Mouse (Mus musculus) kidney, adult 8-10 months (tissue): Measurements from ENCODE around the gene Tigd4.
A peak's percentile ranks its signal among the peaks of the same experiment; 100 is the strongest.

ENCODE experiments used
- DNase-seq, 2 experiments: peaks; one replicate each; pipeline ENCODE4 v3.0.0; 2022

Gene Tigd4

DNA sequence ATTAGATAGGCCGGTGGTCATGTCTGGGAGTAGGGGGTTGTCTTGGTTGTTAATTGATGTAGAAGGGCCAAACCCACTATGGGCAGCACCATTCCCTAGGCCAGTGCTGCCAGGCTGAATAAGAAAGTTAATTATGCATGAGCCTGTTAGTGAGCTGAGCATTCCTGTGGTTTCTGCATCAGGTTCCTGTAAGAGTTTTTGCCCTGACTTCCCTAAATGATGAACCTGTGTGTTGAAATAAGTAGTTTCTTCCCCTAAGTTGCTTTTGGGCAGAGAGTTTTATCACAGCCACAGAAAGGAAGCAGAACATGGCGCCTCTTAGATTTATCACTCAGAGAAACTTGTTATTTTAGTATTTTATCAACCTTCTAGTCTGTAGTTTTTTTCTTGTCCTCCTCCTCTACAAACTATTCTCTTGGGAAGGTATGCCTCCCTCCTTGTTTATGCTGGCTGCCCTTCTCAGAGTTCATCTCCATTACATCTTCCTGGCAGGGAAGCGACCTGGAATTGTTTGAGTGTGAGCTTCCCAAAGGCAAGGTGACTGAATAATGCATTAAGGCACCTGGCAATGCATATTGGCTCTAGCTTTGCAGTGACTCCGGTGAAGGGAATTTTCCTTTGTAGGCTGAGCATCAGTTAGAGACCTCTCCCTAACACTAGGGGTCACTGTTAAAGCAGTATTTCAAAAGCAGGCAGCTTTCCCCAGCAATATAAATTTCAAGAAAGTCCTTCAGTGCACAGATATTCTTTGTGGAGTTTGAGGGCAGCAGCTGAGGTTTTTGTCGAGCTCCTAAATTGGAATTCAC lies 21.9 kb downstream of the Tigd4 start:
- peak; percentile 23 to 30 for DNase-seq

DNA sequence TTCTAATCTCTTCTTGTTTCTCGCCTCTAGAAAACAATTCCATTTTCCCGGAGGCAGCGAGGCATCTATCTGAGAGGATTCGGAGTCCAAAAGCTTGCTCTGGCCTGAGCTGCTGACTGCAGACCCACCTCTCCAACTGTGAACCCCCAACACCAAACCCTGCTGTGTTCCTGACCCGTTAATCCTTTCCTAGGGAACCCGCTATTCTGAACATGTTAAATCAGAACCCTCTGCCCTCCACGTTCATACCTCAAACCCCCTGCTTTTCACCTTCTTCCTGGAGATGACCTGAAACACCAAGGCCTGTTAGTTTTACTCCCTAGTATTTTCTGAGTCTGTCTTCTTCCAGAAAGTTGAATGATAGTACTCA lies 22.5 kb downstream of the Tigd4 start:
- no peak for DNase-seq

DNA sequence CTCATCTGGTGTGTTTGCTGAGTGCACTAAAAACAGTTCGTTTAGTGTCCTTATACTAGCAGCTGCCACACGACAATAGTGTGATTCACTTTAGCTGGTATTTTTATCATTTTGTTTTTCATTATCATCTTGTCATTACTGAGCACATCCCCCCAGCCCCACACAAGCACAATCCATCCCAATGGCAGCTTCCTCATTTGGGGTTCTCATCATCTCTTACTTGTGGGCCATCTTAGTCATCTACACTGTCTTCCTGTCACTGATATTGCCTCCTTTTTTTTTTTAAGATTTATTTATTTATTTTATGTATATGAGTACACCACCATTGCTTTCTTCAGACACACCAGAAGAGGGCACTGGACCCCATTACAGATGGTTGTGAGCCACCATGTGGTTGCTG lies 25.3 kb downstream of the Tigd4 start:
- no peak for DNase-seq

DNA sequence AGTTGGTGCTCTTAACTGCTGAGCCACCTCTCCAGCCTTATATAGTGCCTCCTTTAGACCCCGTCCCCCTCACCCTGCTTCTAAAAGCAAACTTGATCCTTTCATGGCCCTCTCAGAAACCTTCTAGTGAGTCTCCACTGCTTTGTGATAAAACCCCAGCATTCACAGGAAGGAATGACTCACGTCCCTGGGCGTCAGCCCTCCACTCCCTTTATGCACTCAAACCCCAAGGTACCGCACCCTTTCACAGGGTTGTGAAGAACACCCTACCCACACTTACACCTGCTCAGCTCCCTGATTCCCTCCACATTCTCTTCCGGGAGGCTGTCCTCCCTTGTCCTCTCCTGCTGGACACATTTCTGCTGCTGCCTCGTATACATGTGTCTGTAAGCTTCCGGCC lies 25.7 kb downstream of the Tigd4 start:
- DNase-seq: no peak

DNA sequence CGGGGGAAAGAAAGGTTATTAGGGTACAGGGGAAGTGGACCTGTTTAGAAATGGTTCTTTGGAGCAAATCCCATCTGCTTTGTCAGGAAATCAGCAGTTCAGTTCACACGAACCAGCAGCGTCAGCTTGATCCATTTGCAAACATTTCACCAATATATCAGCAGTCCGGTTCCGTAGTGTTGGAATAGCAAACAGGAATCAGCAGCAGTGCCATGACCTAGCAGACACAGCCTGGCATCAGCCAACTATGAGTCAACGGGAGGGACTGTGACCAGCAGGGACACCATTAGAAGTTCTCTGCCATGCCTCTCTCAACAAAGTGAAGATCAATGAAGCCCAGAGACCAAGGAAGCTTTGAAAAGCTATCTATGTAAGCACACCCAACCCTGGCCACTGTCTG lies 26.4 kb downstream of the Tigd4 start:
- DNase-seq: no peak

DNA sequence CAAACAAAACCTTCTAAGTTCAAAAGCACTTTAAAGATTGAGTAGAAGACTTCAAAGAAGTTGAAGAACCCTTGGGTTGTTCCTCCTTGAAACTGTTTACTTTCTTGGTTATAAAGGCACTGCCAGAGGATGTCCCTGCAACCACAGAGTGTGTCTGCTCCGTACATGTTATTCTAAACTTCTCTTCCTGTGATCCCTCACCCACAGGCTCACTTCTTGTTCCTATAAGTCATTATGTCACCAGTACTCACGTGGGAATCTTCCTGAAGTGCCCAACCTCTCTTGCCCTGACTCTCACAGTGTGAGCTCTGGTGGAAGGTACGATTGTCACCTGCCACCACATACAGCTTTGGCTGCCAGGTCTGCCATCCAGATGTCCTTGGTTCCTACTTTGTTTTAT lies 28.7 kb downstream of the Tigd4 start:
- DNase-seq: no peak

DNA sequence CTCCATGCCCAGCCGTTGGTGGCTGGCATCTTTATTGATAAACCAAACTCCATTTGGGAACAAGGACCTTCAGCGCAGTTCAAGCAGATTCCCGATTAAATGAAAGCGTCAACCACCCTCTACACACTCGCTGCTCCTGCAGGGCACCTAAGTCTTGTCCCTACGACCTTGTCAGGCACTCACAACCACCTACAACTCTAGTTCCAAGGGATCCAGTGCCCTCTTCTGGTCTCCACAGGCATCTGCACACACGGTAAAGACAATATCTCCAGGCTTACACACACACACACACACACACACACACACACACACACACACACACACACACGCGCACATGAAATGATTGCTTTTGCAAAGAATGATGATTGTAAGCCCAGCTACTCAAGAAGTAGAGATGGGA lies 38.2 kb downstream of the Tigd4 start:
- no peak for DNase-seq

DNA sequence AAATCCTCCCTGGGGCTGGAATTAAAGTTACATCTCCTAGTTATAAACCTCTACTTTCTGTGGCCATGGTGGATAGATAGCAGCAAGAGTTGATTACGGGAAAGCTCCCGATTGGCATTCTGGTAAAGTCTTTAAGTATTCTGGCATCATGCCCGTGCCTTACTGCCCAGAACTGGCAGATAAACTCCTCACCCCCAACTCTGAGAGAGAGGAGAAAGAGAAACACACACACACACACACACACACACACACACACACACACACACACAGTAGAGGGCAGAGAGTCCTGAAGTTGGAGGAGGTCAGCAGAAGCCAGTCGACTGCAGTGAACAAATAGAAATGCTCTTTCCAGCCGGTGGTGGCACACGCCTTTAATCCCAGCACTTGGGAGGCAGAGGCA lies 43.7 kb downstream of the Tigd4 start:
- DNase-seq: no peak

DNA sequence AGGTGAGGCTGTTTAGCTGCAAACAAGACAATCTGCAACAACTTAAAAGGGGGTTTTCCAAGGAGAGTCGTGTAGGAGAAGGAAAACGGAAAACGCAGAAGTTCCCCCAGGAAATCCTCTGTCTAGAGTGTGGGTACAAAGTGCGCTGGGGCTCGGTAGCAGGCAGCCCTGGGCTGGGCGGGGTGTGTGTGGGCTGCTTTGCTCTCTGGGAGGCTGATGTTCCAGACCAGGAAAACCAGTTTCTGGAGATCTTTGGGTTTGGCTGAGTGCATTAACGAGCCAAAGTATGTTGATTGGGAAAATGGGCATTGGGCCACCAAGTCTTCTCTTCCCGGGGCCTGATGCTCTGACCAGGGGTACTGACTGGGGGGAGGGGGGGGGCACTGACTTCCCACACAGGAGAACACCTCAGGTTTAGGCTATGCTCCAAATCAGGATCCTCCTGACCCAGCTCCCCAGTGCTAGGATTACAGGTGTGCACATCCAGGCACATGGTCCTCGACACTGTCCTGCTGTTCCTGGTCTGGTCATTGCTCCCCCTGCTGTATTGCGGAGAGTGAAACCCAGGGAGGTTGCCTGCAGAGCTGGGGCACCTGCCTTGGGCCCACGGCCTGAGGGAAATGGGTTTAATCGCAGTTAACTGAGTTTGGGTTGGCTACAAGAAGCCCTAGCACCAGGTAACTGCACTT lies 44.7 kb downstream of the Tigd4 start:
- DNase-seq: peak in 1 of 2 experiments; percentile 26

DNA sequence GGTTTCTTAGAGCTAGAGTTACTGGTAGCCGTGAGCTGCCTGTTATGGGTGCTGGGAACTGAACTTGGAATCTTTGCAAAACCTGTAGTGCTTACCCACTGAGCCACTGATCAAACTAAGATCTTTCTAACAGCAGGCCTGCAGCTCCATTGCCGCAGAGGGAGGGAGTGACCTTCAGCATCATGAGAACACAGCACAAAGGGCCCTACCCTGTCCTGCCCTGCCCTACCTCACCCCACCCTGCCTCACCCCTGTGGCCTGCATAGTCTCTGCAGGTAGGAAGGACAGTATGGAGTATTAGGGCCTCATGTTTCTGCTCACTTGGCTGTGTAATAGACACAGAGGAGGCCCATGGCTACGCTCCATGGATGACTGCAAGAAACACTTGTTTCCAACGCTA lies 45.5 kb downstream of the Tigd4 start:
- DNase-seq: no peak

DNA sequence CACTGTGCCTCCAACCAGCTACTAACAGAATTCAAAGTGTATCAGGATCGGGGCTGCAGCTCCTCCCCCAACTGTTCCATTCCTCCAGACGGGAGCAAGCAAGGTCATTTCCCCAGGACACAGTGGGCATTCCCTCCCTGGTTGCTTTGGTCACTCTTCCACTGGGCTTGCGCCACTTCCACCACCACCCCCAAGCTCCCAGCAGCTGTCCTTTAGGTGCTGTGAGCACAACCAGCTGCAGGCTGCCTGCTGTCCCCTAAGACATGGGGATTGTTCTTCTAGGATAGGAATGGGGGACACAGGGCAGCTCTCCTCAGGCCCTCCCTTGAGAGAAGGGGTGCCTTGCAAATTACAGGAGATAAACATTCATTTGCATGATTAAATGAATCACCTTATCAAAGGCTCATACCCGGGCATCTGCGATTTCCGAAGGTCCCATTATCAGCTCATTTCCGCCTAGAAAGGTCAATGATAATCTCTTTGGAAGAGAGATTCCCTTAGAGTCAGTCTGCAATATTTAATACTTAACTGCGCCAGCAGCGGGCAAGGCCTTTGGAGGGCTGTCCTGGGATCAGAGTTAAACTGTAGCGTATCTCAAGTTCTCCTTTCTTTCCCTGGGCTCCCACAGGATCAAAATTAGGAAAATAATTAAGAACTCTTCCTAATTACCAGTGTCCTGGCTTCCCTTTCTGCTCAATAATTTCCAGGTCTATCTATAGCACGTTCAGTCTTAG lies 46.6 kb downstream of the Tigd4 start:
- DNase-seq: peak in 1 of 2 experiments; percentile 45

DNA sequence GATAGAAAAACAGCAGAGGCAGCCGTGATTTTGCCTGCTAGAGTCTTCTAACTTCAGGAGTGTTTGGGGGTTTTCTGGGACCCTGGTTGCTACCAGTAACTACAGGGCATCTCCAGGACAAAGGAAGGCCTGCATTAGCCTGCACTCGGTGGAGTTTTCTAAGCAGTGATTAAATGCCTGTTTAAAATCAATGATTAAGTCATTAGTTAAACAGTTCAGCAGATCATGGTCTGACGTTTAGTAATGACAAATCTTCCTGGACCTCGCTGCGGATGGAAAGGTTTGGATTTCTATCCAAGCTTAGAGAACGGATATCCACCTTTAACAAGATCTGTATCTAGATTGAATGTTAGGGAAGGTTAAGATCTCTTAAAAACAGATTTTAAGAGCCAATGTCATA lies 47.2 kb downstream of the Tigd4 start:
- peak in 1 of 2 experiments; percentile 35 for DNase-seq

DNA sequence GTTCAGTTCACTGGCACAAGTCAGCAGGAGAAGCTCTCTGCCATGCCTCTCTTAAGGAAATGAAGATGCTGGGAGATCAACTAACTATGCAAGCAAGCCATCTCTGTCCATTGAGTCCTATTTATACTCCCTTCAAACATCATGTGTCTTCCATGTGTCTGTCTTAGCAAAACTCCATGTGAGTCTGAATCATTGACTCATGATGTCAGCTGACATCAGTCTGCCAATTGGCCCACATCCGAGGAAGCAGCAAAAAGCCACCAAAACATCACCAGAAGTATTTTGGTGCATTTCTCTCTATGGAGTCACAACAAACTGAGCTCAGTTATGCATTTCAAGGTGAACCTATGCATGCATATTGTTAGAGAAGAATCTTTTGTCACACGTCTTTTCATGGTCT lies 48.0 kb downstream of the Tigd4 start:
- DNase-seq: no peak

DNA sequence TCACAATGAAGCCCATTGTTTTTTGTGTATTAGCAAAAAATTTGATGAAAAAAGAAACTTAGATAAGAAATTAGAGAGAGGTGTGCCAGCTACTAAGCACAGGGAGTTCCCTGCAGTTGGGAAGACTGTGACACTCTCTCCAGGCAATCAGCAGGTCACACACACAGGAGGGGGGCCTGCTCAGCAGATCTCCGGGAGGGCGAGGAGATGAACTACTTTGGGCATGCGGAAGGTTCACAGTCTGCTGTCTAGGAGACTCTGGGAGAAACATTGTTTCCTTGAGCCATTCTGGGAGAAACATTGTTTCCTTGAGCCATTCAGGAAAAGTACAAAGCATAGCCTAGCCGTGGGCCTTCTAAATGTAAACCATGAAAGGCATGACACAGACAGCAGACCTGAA lies 49.6 kb downstream of the Tigd4 start:
- no peak for DNase-seq

DNA sequence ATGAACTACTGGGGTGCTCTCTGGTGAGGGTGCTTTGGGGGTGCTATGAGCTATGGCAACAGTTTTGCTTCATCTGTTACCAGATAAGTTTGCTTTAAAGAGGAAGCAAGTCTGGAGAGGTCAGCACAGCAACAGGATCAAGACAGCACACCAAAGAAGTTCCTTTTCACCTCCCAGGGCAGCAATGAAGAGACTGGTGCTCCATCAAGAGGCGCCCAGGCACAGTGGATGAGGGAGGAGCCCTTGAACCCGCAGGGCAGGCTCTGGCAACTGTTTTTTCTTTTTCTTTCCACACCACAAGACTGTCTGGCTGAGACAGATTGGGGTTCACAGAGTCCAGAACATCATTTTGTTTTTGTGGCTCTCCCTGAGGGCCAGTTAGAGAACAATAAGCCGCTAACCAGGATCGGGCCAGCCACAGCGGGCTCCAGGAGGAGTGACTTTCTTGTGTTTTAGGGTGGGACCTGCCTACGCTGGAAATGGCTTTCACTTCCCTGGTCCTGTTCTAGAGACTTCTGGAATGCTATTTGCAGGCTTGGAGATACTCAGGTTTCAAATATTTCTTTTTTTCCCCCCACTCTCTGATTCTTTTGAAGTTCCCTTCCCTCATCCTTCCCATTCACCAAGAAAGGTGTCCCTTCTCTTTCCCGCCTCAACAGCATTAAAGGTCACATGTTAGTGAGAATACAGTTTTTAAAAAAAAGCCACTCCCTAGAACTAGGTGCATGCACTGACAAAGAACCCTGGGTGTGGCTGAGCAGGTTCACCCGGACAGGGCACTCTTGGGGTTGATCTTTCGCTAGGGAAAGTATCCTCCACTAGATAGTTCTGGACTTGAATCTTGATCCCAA lies 52.0 kb downstream of the Tigd4 start:
- DNase-seq: no peak

DNA sequence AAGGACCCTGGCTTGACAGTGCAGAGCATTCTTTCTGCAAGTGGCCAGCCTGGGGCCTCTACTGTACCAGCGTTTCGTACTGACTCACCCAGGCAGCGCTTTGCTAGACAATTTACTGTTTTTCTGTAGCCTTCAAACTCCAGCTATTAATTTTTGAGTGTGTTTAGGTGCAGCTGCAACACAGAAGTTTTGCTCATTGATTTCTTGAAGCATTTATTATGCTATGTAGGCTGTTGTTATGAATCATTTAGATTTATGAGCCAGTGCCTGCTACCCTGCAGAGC lies 52.6 kb downstream of the Tigd4 start:
- no peak for DNase-seq

DNA sequence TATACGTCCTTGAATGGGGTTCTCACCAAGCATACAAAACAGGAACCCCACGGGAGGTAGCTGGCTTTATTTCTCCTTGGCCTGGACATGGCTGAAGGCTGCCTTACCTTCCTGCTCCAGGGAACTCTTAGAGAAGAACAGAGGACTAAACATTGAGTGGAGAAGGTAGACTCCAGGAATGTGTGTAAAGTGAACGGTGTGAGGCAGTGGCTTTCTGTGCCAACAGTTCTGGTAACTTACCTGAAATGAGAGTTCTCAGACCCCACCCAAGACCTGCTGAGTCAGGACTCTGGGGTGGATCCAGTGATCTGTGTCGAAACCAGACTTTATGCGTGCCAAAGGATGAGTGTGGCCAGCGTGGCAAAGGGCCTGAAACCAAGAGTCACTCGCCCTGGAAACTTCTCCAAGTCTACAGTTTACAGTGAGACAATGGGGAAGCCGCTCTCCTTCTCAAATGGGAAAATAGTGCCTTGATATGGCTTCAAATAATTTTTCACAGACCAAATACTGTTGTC lies 53.0 kb downstream of the Tigd4 start:
- DNase-seq: peak in 1 of 2 experiments; percentile 33
